16 mouse cellular contexts compared by ENCODE assay signal in the genomic region with DNA sequence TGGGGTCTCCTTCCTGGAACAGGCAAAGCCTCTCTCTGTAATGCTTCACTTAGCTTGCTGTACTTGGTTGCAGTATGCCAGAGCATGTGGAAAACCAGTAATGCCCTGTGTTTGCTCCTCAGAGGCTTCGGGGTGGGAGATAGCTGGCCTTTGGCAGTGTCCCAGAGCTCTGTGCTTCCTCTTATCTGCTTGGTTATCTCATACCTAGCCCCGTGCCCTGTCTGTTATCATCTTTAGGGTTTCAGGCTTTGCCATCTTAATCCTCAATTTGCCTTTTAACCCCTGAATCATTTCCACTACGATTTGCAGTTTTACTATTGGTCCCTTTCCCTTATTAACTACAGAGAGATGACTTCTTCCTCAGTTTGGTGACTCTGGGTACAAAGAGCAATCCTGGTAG.
"Had no signal": no experiment of that assay in that cellular context is flagged by ENCODE, and none has a peak within 500 bp of the region (broad histone marks: within the 10 kb centered on the region; RNA-seq: fewer than 3 reads in every experiment).

No protein-coding gene starts in this region.

- H3K27me3 ChIP-seq: neural tube, embryonic 13.5 days; neural tube, embryonic 15.5 days; stomach, embryonic 15.5 days had no signal

- H3K27ac ChIP-seq: neural tube, embryonic 13.5 days; neural tube, embryonic 15.5 days; stomach, embryonic 15.5 days; stomach, postnatal 0 days had no signal

- H3K9me3 ChIP-seq: neural tube, embryonic 15.5 days; stomach, embryonic 15.5 days had no signal

- H3K4me1 ChIP-seq: neural tube, embryonic 13.5 days; neural tube, embryonic 15.5 days; stomach, embryonic 15.5 days had no signal

- DNase-seq: retina, postnatal 1 day; right cerebral cortex, adult 18-20 months; right cerebral cortex, postnatal 14 days; right cerebral cortex, postnatal 25 days; right cerebral cortex, postnatal 4 days; spleen, adult 18-20 months; thymus, adult 18-20 months; thymus, adult 2 months; thymus, postnatal 14 days; thymus, postnatal 25 days; thymus, postnatal 36 days; thymus, postnatal 4 days had no signal

- H3K9ac ChIP-seq: neural tube, embryonic 13.5 days; neural tube, embryonic 15.5 days; stomach, embryonic 15.5 days had no signal

- H3K36me3 ChIP-seq: neural tube, embryonic 13.5 days; neural tube, embryonic 15.5 days; stomach, embryonic 15.5 days had no signal

- H3K4me3 ChIP-seq: neural tube, embryonic 13.5 days; neural tube, embryonic 15.5 days; stomach, embryonic 15.5 days had no signal
